Mouse (Mus musculus) gonadal fat pad, adult 2 months (tissue): ENCODE measurements around the gene Slco6d1. TPM values are rescaled to one million over a fixed set of nuclear protein-coding genes. Genes with fewer than 3 reads are reported as not detected.
"Not testable (repeated sequence)": the region's sequence is repeated elsewhere in the genome, so short reads cannot be mapped to it uniquely, and the experiment has no call there.

Source experiments
- DNase-seq: peaks from one replicate; pipeline ENCODE4 v3.0.0-alpha.2; 2012; ENCODE audit warnings: low read depth
- polyA plus RNA-seq: library from polyadenylated mRNA; depleted of rRNA; stranded (reverse); fragments of >200 nt; gene quantifications from 2 replicates; pipeline ENCODE4 v1.2.3, GENCODE M21; 2012; rRNA removed

The Slco6d1 gene
- polyA plus RNA-seq, result not detected in 2 replicates

GRCm38 (mm10) chr1:98420824-98421223 is at the start of gene Slco6d1:
Gene Slco6d1 (plus strand): TSS chr1:98421124.
- no peak for DNase-seq

- DNase-seq, result no peak
Measured at GRCm38 (mm10) chr1:98392001-98392400, 28.9 kb upstream of the Slco6d1 start.

GRCm38 (mm10) chr1:98447929-98448328 is 27.0 kb downstream of the Slco6d1 start:
- no peak for DNase-seq

- not testable (repeated sequence) for DNase-seq
Measured at GRCm38 (mm10) chr1:98459224-98459623, 38.3 kb downstream of the Slco6d1 start.

GRCm38 (mm10) chr1:98476381-98476780 is 55.5 kb downstream of the Slco6d1 start:
- not testable (repeated sequence) for DNase-seq

- no peak for DNase-seq
Measured at GRCm38 (mm10) chr1:98479243-98479642, 58.3 kb downstream of the Slco6d1 start.

GRCm38 (mm10) chr1:98505982-98506381 is 85.1 kb downstream of the Slco6d1 start:
- DNase-seq, result no peak

- no peak for DNase-seq
Measured at GRCm38 (mm10) chr1:98522977-98523376, 102.1 kb downstream of the Slco6d1 start.

- DNase-seq, result no peak
Measured at GRCm38 (mm10) chr1:98523537-98523936, 102.6 kb downstream of the Slco6d1 start.

- DNase-seq, result not testable (repeated sequence)
Measured at GRCm38 (mm10) chr1:98528368-98528767, 107.4 kb downstream of the Slco6d1 start.

- DNase-seq, result no peak
Measured at GRCm38 (mm10) chr1:98545372-98545771, 124.4 kb downstream of the Slco6d1 start.

- DNase-seq, result no peak
Measured at GRCm38 (mm10) chr1:98554388-98554787, 133.5 kb downstream of the Slco6d1 start.

GRCm38 (mm10) chr1:98565701-98566100 is 144.8 kb downstream of the Slco6d1 start:
- DNase-seq, result no peak
